Mouse (Mus musculus): ENCODE measurements around the gene Cma2. TPM values are rescaled to one million over a fixed set of nuclear protein-coding genes. Genes with fewer than 3 reads are reported as not detected.

Gene Cma2
- polyA plus RNA-seq (2012): not detected in 2 replicates

DNA sequence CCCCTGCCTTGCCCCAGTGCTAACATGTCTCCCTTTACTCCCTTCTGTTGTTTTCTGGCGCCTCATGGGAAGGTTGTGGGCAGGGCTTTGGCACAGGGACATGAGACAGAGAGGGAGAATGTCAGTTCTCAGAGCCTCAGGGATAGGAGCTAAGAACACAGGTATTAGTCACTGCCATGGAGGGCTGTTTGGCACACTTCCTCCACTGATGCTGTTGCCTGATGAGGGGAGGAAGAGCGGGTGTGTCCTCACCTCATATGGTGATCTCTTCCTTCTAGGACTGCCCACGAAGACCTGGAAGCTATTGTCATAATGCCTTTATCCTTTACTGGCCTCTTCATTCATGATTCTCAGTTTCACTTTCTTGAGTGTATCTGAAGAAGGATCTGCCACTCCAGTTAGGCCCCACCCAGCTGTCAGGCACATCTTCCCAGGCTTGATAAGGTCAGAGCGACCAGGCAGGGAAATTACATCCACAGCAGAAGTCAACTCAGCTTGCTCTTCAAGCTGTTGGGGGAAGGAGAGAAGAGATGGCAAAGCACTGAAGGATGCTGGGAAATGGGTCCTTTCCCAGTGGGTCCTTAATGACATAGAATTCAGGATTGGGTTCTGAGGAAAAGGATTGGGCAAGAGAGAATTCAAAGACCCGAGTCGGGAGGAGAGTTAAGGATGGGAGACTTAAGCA is at the start of gene Cma2:
Cma2 (plus strand) TSS at position 635 of the 685 bp plus-strand sequence.
- Histone ChIP-seq H3K4me1 (ENCODE audit: control insufficient read depth) (peaks cover 5% of the 10 kb centered on the region), H3K36me3 (ENCODE audit: control insufficient read depth) (no peaks in the 10 kb centered on the region), H3K27me3 (ENCODE audit: control insufficient read depth) (peaks cover 6% of the 10 kb centered on the region; the same call in 1 of the 2 replicates), H3K4me3 (replicated peaks) (no peak within 1 kb of the TSS), H3K9me3 (ENCODE audit: control insufficient read depth, low read length) (no peaks in the 10 kb centered on the region)
- no peak for TF ChIP-seq TAL1 (IDR thresholded peaks at IDR 0.05; ENCODE audit: low read length)
- TF ChIP-seq GATA1 (IDR thresholded peaks at IDR 0.05; ENCODE audit: low read length): no peak

GRCm38 (mm10) chr14:55905518-55905917 is 45.3 kb upstream of the Cma2 start:
- H3K36me3 ChIP-seq (ENCODE audit: control insufficient read depth): no peaks in the 10 kb centered on the region
- H3K4me1 ChIP-seq (ENCODE audit: control insufficient read depth): peaks cover 14% of the 10 kb centered on the region
- H3K27me3 ChIP-seq (ENCODE audit: control insufficient read depth): no peaks in the 10 kb centered on the region; the same call in 1 of the 2 replicates
- TF ChIP-seq TAL1 (IDR thresholded peaks at IDR 0.05; ENCODE audit: low read length): no peak
- no peak for TF ChIP-seq GATA1 (IDR thresholded peaks at IDR 0.05; ENCODE audit: low read length)
- H3K4me3 ChIP-seq (replicated peaks): no peak overlapping the region
- H3K9me3 ChIP-seq (ENCODE audit: control insufficient read depth, low read length): no peaks in the 10 kb centered on the region

DNA sequence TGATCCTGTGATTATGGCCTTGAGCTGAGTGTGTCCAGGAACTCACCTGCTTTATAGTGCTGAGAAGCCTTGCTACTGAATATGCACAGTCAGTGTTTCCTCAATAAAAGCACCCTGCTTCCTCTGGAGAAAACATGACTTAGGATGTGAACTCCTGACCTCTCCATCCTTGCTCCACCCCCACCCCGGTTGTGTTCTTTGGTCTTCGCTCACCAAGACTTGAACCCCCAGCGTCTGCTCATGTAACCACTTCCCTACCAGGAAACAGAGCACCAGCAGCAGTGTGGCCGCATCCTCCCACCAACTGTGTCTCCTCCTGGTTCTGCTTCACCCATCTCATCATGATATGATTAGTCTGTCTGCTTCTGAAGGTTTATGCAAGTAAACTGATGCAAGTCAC is 37.4 kb upstream of the Cma2 start:
- Histone ChIP-seq H3K36me3 (ENCODE audit: control insufficient read depth) (no peaks in the 10 kb centered on the region), H3K27me3 (ENCODE audit: control insufficient read depth) (no peaks in the 10 kb centered on the region), H3K4me3 (replicated peaks) (no peak overlapping the region), H3K4me1 (ENCODE audit: control insufficient read depth) (no peaks in the 10 kb centered on the region; the same call in 1 of the 2 replicates), H3K9me3 (ENCODE audit: control insufficient read depth, low read length) (no peaks in the 10 kb centered on the region)
- TF ChIP-seq GATA1 (IDR thresholded peaks at IDR 0.05; ENCODE audit: low read length) (no peak), TAL1 (IDR thresholded peaks at IDR 0.05; ENCODE audit: low read length) (no peak)

DNA sequence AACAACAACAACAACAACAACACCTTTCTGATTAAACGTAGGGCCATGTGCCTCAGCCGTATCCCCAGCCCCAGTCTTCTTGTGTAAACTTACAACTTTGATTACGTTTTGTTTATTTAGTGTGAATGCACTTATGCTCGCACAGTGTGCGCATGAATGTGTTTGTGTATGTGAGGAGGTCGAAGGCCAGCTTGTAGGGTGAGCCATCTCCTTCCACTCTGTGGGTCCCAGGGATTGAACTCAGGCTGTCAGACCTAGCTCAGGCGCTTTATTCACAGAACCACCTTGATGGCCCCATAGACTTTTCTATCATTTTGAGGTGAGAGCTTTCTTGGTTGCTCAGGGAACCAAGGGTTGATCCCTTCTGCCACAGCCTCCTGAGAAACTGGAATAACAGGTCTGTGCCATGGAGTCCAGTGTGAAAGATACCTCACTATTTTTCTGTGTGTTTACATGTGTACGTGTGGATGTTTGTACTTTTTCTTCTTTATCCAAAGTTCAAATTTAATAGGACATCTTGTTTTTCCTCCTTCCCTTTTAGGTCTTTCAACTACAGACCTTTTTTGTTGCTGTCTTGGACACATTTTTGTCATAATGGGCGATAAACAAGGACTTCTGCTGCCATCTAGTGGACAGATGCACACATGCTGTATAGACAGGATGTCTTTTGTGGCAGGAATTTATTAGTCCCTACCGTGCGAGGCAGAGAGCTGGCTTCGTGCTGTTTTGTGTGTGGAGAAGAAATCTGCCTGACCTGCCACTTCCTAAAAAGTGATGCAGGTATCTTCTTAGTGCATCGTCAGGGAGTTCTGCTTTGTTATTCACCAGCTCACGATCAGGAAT is 32.3 kb upstream of the Cma2 start:
- Histone ChIP-seq H3K27me3 (ENCODE audit: control insufficient read depth) (no peaks in the 10 kb centered on the region), H3K4me3 (replicated peaks) (no peak overlapping the region), H3K4me1 (ENCODE audit: control insufficient read depth) (peaks cover 27% of the 10 kb centered on the region), H3K36me3 (ENCODE audit: control insufficient read depth) (no peaks in the 10 kb centered on the region), H3K9me3 (ENCODE audit: control insufficient read depth, low read length) (no peaks in the 10 kb centered on the region)
- TF ChIP-seq GATA1 (IDR thresholded peaks at IDR 0.05; ENCODE audit: low read length) (no peak), TAL1 (IDR thresholded peaks at IDR 0.05; ENCODE audit: low read length) (no peak)

DNA sequence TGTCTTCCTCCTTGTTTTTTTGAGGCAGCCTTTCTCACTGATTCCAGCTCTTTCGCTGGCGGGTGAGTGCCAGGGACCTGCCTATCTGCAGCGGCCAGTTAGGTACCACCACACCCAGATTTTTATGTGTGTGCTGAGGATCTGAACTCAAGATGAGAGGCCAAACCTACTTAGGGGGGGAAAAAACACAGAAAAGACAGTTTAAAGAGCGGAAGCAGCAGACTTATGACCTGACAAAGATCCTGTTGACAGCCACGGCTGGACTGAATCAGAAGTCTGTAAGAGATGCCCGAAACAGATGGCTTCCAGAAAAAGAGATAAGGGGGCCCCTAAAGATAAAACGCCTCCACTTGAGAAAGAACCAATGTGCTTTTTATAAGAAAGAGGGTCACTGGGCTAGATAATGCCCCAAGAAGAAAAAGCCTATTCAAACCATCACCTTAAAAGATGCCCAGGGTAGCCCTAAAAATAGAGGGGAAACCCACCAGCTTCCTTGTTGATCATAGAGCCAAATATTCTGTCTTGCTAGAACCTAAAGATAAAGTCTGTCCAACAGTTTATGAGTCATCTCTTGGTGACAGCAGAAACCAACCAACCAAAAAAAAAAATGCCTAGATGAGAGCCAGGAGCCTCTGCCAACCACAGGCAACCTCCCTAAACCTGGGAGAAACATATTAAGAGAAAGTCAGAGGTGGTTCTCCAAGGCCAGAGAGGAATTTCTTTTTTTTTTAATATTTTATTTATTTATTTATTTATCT is 28.1 kb upstream of the Cma2 start:
- peaks cover 42% of the 10 kb centered on the region for H3K4me1 ChIP-seq (ENCODE audit: control insufficient read depth)
- H3K27me3 ChIP-seq (ENCODE audit: control insufficient read depth): no peaks in the 10 kb centered on the region
- peak overlapping the region; percentile 41 for H3K4me3 ChIP-seq (replicated peaks)
- H3K9me3 ChIP-seq (ENCODE audit: control insufficient read depth, low read length): no peaks in the 10 kb centered on the region
- TF ChIP-seq GATA1 (IDR thresholded peaks at IDR 0.05; ENCODE audit: low read length) (peak; percentile 38; the same call in 1 of the 2 replicates), TAL1 (IDR thresholded peaks at IDR 0.05; ENCODE audit: low read length) (peak; percentile 44)
- H3K36me3 ChIP-seq (ENCODE audit: control insufficient read depth): no peaks in the 10 kb centered on the region

GRCm38 (mm10) chr14:55926847-55927246 is 23.9 kb upstream of the Cma2 start:
- Histone ChIP-seq H3K36me3 (ENCODE audit: control insufficient read depth) (no peaks in the 10 kb centered on the region), H3K4me3 (replicated peaks) (no peak overlapping the region), H3K27me3 (ENCODE audit: control insufficient read depth) (no peaks in the 10 kb centered on the region), H3K9me3 (ENCODE audit: control insufficient read depth, low read length) (no peaks in the 10 kb centered on the region), H3K4me1 (ENCODE audit: control insufficient read depth) (peaks cover 33% of the 10 kb centered on the region)
- TF ChIP-seq TAL1 (IDR thresholded peaks at IDR 0.05; ENCODE audit: low read length) (no peak), GATA1 (IDR thresholded peaks at IDR 0.05; ENCODE audit: low read length) (no peak)

- H3K4me3 ChIP-seq (replicated peaks): no peak overlapping the region
- H3K36me3 ChIP-seq (ENCODE audit: control insufficient read depth): no peaks in the 10 kb centered on the region
- H3K4me1 ChIP-seq (ENCODE audit: control insufficient read depth): peaks cover 16% of the 10 kb centered on the region
- no peaks in the 10 kb centered on the region for H3K27me3 ChIP-seq (ENCODE audit: control insufficient read depth)
- H3K9me3 ChIP-seq (ENCODE audit: control insufficient read depth, low read length): no peaks in the 10 kb centered on the region
- TF ChIP-seq GATA1 (IDR thresholded peaks at IDR 0.05; ENCODE audit: low read length) (no peak), TAL1 (IDR thresholded peaks at IDR 0.05; ENCODE audit: low read length) (no peak)
Measured at GRCm38 (mm10) chr14:55929263-55929997, 21.4 kb upstream of the Cma2 start.

DNA sequence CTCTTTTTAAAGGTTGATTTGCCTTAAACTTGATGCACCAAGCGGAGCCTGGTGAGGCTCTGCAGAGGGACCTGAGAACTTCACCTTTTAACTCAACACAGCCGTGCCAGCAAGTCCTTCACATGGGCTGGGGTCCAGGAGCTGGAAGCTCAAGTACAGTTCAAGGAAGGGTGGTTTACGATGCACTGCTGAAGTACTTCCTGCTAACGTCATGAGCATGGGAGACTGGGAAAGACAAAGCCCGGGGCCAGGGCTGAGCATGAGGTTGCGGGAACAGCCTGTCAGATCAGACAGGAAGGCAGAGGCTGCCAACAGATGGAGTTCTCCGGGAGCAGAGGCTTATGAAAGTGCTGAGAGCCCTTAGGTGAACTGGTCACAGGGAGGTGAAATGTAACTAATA is 17.2 kb upstream of the Cma2 start:
- TF ChIP-seq GATA1 (IDR thresholded peaks at IDR 0.05; ENCODE audit: low read length) (no peak), TAL1 (IDR thresholded peaks at IDR 0.05; ENCODE audit: low read length) (no peak)
- no peaks in the 10 kb centered on the region for H3K9me3 ChIP-seq (ENCODE audit: control insufficient read depth, low read length)
- no peak overlapping the region for H3K4me3 ChIP-seq (replicated peaks)
- no peaks in the 10 kb centered on the region for H3K27me3 ChIP-seq (ENCODE audit: control insufficient read depth)
- H3K4me1 ChIP-seq (ENCODE audit: control insufficient read depth): peaks cover 5% of the 10 kb centered on the region
- no peaks in the 10 kb centered on the region for H3K36me3 ChIP-seq (ENCODE audit: control insufficient read depth)

Data from erythroblast, embryonic 14.5 days (primary cell).